Mouse (Mus musculus) ovary, postnatal 36 days (tissue): ENCODE data around the gene Synj2.
A peak's percentile ranks its signal among the peaks of the same experiment; 100 is the strongest.
"Not testable (repeated sequence)": the region's sequence is repeated elsewhere in the genome, so short reads cannot be mapped to it uniquely, and the experiment has no call there.

Experiments used
- DNase-seq: peaks from one replicate; pipeline ENCODE4 v3.0.0; 2022; ENCODE audit warnings: low spot score, mixed read lengths

Synj2 gene

DNA sequence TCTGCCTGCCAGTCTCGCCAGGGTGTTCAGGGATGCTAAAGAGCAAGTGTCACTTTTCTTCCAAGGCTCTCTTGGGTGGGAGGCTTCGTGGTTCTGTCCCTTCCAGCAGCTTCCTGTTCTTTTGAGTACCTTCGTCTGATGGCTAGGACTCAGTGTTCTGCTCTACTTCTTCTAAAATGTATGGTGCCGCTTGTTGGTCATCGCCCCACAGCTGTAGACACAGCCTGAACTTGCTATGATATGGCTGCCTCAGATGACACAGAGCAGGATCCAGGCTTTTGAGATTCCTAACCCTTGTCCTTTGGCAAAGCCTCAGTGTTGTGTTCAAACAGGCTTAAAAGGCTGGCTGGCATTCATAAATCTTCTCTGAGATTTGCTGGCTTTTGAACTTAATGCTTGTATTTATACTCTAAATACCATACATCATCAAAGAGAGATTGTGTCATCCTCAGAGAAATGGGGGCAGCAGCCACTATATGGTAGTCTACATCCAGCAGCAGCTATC is 58.0 kb downstream of the Synj2 start:
- DNase-seq: no peak

DNA sequence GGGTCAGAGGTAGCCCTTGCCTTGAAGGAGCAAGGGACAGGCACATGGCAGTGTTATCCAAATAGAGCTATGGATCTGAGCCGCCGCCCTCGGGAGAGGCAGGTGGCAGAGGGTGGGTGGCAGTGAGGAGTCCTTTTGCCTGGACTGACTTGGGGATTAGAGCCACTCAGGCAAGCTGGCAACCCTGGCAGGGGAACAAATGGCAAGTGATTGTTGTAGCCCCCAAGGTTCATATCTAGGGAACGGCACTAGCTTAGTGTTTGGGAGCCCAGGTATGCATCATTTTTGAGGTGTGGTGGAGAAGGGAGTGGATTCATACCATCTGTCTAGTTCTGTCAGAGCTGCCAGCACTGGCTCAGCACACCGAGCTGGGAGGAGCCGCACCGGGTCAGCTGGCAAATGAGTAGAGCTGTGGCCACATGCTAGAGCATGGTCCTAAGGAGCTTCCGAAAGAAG is 59.8 kb downstream of the Synj2 start:
- DNase-seq: no peak

DNA sequence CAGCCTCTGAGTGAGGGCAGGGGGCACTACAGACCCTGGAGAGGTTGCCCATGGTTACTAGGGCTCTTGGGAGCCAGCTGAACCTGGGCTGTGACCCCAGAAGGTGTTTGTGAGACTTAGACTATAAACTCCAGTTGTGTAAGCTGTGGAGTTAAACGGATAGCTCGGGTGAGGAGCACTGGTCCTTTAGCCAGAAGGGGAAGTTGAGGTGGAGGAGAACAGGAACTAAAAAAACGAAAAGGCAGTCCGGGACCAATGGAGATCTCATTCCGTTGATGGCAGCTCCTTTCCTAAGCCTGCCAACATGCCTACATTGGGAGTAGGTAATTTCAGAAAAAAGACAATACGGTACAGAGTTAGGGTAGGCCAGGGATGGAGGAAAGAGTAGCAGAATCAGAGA is 60.3 kb downstream of the Synj2 start:
- DNase-seq: no peak

DNA sequence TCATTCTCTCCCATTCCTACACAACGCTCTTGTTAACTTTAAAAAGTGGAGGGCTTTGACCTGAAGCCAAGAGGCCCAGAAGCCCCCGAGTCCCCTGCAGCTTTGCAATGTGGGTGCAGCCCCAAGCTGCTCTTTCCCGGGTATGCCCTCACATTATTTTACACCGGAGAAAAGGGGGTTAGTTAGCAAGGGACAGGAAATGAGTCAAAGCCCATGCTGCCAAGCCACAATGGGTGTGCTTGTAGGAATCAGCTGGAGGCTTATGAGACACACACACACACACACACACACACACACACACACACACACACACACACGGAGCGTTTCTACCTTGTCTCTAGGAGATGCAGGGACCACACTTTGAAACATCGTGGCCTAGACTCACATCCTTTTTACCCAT is 60.8 kb downstream of the Synj2 start:
- DNase-seq: no peak

DNA sequence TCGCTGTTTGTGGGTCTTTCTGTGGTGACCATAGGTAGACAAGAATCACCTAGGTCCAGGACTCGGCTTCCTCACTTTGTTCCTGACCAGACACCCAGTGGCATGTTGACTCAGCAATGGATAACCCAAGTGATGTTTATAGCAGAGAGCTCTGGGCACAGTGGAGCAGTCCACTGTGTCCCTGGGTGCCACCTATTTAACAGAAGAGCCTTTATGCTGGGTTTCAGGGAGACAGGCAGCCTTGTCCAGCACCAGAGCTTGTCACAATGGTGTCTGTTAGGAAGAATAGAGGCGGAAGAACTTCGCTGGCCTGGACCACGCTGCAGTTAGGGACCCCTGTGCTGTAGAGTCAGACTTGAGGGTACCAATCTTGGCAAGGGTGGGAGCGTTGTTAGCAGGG is 61.5 kb downstream of the Synj2 start:
- DNase-seq: no peak

DNA sequence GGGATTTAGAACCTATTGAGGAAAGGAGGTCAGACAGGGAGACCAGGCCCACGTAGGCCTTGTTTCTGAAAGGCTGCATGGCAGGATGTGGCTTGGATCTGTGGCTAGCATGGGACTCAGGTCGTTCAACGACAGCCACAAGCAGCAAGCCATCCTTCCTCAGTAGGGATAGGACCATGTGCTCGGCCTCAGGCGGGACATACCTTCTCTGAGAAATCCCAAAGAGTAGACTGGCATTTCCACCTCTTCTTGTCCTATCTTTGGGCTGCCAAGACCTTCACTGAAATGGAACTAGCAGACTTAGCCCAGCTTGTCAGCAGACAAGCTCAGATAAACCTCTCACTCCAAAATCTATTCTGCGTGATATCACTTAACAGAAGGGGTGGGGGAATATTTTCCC is 62.6 kb downstream of the Synj2 start:
- DNase-seq: no peak

DNA sequence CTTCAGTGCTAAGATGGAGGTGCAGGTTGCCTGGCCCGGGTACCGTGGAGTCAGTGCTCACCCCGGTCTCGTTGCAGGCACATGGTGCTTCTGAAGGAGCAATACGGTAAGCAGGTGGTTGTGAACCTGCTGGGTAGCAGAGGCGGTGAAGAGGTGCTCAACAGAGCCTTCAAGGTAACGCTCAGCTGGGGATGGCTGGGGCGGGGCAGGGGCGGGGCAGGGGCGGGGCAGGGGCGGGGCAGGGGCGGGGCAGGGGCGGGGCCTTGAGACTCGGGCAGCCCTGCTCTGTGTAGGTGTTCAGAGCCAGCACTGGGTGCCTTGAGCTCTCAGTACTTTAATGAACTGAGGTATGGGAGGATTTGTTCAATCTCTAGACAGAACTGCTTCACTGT is 64.2 kb downstream of the Synj2 start:
- no peak for DNase-seq

DNA sequence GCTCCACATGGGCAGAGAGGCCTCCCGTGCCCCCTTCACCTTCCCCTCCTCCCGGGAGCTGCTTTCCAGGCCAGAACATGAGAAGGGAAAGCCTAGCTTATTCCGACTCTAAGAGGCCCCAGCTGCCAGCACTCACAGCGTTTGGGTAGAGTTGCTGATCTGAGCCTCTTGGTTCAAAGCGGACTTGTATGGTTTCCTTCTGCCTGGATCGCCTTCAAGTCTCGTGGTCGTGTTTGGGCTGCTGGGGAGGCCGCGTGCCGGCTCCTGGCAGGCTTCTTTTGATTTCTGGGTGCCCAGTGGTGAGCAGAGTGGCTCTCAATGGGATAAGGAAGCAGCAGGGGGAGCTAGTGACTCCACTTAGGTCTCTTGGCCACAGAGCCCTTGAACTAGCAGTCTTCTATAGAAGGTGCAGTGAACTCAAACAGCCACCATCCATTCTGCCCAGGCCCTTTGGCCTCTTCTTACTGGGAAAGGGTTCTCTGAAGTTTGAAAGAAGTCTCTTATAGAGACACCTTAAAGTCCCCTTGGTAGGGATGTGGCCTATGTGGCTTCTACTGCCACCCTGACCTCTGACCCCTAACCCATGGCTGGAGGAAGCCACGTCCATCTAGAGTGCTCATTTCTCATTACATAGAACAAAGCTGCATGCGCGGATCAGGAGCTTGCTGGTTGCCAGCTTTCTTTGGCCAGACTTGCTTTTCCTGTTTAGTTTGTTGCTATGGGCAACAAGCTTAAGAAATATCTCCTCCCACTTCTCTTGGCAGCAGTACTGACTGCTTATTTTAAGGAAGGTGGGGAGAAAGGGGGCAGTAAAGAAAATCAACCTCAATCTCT is 64.8 kb downstream of the Synj2 start:
- peak; percentile 53 for DNase-seq

DNA sequence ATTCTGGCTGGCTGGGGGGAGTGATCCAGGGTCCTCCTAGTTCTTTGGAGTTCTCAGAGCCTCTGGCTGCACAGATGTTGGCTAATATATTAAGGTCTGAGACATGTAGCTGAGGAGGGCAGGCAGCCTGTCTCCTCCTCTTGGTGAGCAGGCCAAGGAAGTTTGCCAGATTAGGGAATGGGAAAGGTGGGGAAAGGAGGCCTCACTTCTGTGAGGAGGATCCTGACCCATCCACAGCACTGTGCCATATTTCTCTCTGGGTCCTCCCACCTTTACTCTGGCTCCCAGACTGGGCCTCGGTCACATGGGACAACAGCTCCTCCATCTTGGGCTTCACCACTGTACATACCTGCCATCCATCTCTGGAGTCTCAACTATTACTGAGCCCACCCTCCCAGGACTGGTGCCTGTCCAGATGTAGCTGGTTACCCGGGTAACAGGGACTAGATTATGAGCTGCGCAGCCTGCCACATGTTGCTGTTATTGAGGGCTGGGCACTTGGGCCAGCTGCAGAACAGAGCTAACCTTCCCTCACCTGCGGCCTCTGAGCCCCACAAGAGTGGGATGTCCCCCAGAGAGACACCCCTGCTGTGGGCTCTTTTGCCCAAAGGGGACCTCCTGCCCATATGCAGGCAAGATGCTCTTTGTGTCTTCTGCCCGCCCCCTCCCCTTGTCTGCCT is 66.2 kb downstream of the Synj2 start:
- DNase-seq: no peak

DNA sequence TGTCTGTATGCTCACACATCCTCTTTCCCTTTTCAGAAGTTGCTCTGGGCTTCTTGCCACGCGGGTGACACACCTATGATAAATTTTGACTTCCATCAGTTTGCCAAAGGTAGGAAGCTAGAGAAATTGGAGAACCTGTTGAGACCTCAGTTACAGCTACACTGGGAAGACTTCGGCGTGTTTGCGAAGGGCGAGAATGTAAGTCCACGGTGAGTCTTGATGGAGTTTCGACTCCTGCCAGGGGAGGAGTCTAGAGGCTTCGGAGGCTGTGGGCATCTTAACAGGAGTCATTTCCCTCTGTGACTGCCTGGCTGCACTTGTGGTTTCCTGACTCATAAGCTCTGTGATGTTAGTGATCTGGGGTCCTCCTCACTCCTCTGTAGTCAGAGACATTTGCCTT is 66.8 kb downstream of the Synj2 start:
- DNase-seq: no peak

DNA sequence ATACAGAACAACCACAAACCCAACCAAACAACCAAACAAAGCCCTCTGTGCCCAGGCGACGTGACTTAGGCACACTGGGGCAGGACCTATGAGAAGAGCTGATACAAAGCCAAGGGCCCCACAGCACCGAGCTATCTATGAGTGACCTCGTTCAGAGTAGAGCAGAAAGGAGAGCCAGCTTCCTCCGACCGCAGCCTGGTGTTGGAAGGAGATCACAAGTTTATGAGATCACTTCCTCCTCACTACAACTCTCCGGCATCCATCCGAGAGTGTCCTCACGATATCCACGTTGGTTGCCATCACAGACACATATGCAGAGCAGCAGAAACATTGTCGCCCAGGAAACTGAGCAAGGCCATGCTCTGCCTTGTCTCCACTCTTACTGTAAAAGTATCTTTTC is 67.5 kb downstream of the Synj2 start:
- DNase-seq: no peak

DNA sequence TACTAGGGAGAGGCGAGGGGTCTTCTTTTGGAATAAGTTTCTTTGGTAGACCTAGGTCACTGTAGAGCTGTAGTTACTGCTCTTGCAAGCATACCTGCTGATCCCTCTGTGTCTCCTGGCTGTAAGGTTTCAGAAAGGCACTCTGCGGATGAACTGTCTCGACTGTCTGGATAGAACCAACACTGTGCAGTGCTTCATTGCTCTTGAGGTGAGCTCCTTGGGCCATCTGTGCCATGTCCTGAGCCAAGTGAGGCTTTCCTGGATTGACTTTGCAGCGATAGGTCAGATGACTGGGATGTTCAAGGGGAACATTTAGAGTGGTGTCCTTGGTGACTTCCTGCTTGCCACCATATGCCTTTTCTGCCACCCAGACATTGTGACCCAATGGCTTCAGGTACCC is 68.5 kb downstream of the Synj2 start:
- no peak for DNase-seq

DNA sequence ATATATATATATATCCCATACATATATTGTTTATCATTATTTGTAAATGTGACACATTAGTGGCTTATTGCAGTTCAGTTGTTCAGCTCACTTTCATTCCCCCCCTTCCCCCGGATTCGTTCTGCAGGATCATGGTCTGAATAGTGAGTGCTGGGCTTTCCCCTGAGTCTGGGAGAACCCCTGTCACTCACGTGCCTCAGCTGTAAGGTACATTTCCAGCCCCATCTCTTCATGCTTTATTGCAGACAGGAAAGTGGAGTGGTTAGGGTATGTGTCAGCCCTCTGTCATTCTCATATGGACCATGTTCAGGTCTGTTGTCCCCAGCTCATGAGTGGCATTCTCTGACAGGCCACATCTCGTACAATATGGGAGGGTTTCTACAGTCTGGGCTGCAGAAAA is 72.0 kb downstream of the Synj2 start:
- no peak for DNase-seq

DNA sequence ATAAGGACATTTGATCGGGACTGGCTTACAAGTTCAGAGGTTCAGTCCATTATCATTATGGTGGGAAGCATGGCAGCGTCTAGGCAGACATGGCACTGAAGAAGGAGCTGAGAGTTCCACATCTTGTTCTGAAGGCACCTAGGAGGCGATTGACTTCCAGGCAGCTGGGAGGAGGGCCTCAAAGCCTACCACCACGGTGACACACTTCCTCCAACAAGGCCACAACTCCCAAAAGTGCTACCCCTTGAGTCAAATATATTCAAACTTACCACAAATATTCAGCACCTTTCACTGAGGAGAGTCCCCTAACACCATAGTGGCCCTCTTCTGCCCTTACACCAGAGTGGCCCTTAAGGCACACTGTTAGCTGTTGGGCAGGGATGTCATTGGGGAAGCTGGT is 73.9 kb downstream of the Synj2 start:
- DNase-seq: no peak

DNA sequence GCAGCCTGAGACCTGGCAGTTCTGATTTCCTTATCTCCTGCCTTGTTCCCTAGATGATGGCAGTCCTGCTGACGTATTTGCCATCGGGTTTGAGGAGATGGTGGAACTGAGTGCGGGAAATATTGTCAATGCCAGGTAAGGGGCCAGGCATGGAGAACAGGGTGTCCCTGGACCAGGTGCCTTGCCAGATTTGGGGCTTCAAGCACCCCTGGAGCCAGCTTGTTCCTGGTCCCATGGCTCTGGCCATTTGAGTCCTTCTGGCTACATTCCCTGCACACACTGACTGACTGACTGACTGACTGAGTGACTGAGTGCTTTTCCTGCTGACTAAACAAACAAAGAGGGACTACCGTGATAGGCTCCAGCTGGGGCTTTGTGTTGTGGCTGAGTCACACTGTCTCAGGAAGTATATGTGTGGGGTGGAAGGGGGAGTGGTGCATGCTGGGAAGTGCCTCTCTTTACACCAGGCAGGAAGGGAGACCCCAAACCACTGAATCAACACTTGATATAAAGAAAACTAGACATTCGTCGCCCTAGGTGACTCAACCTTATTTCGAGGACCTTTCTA is 75.2 kb downstream of the Synj2 start:
- DNase-seq: no peak

DNA sequence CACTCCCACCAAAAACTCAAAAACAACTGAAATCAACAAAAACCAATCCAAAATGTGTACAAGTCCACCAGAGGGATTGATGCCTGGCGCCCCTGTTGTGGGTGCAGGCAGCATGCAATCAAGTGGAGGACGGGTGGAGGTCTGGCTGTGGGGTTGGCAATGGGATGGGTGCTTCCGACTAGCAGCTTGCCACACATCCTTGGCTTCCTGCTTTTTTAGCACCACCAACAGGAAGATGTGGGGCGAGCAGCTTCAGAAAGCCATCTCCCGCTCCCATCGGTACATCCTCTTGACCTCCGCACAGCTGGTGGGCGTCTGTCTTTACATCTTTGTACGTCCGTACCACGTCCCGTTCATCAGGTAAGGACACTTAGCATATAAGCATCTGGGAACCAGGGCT is 76.2 kb downstream of the Synj2 start:
- DNase-seq: no peak

DNA sequence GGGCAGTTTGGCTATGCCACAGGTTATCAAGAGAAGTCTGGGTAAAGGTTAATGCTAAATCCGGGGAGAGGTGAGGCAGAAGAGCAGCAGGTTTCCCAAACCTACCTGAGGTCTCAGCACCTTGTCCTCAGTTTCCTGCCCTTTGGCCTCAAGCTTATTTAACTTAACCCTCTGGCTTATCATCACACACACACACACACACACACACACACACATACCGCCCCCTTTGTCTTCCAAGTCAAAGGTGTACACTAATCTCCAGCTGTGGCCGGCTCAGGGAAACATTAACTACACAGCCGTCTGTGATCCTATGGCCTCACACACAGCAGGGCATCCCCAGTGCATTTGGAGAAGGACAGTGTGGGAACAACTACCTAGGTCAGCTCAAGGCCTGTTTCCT is 77.3 kb downstream of the Synj2 start:
- DNase-seq: no peak

DNA sequence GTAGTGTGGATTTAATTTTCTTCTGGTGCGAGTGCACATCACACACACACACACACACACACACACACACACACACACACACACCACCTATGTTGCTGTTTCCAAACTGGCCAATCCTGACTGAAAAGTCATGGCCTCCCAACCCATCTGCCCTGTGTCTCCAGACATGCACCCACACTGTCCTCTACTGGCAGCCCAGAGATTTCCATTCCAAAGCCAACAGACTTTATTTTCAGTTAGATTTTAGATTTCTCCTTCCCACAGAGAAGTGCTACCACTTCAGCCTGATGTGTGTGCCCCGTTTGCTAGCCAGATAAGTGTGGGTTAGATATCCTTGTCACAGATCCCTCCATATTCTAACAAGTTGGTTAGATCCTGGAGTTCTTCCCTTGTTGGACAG is 78.7 kb downstream of the Synj2 start:
- peak; percentile 27 for DNase-seq

DNA sequence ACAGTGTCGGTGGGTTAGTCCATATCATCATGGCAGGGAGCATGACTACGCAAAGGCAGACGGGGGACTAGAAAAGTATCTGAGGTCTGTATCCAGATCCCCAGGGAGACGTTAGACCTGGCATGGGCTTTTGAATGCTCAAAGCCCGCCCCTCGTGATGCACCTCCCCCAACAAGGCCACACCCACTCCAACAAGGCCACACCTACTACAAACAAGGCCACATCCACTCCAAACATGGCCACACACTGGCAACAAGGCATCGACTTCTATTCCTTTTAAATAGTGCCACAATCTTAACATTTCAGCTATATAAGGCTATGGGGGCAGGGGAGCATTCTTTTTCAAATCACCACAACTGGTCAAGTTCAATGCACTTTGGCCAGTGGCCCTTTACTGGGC is 79.6 kb downstream of the Synj2 start:
- no peak for DNase-seq

DNA sequence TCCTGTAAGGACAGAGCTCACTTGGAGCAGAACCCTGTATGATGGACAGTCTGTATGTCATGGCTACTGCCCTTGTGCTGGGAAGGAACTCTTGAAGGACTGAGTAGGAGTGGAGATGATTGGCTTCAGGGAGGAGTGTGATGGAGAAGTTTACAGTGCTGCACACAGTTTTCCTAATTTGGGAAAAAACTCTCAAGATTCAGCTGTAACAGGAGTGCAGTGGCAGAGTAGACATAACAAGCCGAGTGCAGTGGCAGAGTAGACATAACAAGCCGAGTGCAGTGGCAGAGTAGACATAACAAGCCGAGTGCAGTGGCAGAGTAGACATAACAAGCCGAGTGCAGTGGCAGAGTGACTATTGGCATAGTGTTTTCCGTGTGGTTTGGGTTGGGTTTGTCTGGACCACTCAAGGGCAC is 80.3 kb downstream of the Synj2 start:
- DNase-seq: not testable (repeated sequence)

DNA sequence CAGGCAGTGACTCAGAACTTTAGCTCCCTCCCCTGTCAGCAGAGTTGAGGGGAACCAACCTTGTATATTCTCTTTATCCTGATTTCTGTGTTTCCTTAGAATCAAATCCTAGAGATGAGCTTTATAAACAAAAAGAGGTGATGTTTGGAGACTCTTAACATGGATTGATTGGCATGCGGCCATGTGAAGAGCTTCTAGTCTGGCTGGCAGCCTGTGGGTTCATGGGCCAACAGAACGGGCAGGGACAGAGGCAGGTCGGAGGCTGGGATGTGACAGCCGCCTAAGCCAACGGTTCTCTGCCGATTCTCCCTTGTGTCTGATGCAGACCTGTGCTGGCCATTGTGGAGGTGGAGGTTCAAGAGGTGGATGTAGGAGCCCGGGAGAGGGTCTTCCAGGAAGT is 84.8 kb downstream of the Synj2 start:
- DNase-seq: no peak

DNA sequence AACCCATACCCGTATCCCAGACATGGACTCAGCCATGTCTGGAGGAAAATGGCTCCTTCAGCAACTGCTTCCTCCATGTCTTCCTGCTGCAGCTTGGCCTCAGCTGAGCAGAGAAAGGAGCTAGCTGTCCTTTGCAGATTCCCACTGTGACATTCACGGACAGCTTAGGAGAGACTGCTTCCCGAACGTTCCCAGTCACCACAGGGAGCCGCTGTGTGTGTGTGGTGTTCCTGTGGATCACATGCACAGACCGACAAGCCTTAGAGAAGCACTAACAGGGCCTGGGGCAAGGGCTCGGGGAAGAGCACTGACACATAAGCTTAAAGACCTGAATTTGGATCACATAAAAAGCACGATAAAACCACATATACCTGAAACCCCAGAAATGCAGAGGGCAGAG is 94.6 kb downstream of the Synj2 start:
- DNase-seq: no peak

DNA sequence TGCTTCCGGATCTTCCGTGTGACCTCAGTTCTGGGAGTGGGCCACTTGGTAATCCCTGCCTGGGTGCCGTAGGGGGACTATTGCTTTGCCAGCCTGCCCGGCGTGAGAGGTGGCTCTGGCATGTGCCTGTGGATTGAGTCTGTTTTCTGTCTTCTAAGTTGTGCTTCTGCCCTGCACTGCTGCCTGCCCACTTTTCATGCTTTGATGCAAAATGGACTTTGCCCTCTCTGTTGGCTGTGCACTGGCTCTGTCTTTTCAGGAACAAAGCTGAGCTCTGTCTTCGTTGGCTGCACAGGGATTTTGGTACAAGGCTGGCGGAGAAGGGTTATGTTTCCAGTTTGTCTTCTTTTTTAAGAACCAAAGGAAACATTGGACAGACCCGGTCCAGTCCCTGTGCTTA is 95.4 kb downstream of the Synj2 start:
- DNase-seq: no peak
